8 mouse cellular contexts compared by ENCODE assay signal in the genomic region with DNA sequence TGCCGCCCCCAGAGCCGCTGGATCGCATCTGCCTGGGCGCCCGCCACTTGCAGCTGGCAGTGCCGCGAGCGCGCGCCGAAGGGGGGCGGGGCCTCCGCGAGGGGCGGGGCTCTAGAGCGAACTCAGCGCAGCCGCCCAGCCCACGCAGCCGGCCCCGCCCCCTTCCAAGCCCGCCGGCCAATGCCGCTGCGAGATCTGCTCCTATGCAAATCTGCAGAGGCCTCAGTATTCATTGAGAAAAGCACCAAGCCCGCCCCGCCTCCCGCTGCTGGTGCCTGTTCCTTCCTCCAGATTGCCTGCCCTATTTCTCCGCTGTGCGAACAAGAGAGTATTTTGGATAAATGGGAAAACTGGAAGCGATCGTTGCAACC. TPM values are rescaled to one million over a fixed set of nuclear protein-coding genes. Genes with fewer than 3 reads are reported as not detected.
DNase-seq lines count a peak whose midpoint lies in the region; ATAC-seq and TF ChIP-seq lines count a peak whose summit lies in the region.

A gene (minus strand): TSS at position 18 of the 371 bp plus-strand sequence.

- peaks cover 49% of the 10 kb centered on the region for H3K27me3 ChIP-seq in heart, embryonic 13.5 days (replicated peaks)
- H3K27me3 ChIP-seq in kidney, embryonic 16.5 days (ENCODE audit: insufficient read depth, low read length): peaks cover 26% of the 10 kb centered on the region
- H3K27me3 ChIP-seq in limb, embryonic 15.5 days: peaks cover 42% of the 10 kb centered on the region
- H3K27me3 ChIP-seq in midbrain, embryonic 16.5 days (ENCODE audit: control insufficient read depth, insufficient read depth, low read depth, low read length): no peaks in the 10 kb centered on the region; the same call in none of the 2 replicates

- H3K27ac ChIP-seq in embryonic fibroblast, embryonic 13.5 days (ENCODE audit: insufficient read depth, low read length): no peak within 1 kb of the TSS
- H3K27ac ChIP-seq in heart, embryonic 13.5 days (replicated peaks): no peak within 1 kb of the TSS
- H3K27ac ChIP-seq in kidney, embryonic 16.5 days (ENCODE audit: low read length): no peak within 1 kb of the TSS
- no peak within 1 kb of the TSS for H3K27ac ChIP-seq in limb, embryonic 15.5 days
- peak within 1 kb of the TSS; percentile 45; the same call in 1 of the 2 replicates for H3K27ac ChIP-seq in midbrain, embryonic 16.5 days (ENCODE audit: low read length)

- peak; percentile 94 for DNase-seq in brain, adult 2 months (ENCODE audit: low read depth, low spot score)
- DNase-seq in spleen, postnatal 36 days (ENCODE audit: low spot score in 2 of 2): peak; percentile 73

- WGBS in heart, embryonic 13.5 days: 2% methylated on average over 25 of the region's 32 CpGs
- WGBS in kidney, embryonic 16.5 days: 0% methylated on average over 27 of the region's 32 CpGs
- under 1% methylated on average over 30 of the region's 32 CpGs for WGBS in limb, embryonic 15.5 days
- WGBS in midbrain, embryonic 16.5 days: under 1% methylated on average over 25 of the region's 32 CpGs

- no peaks in the 10 kb centered on the region for H3K4me1 ChIP-seq in embryonic fibroblast, embryonic 13.5 days (ENCODE audit: control insufficient read depth, insufficient read depth, low read length)
- peaks cover 18% of the 10 kb centered on the region for H3K4me1 ChIP-seq in heart, embryonic 13.5 days
- H3K4me1 ChIP-seq in kidney, embryonic 16.5 days (ENCODE audit: insufficient read depth, low read length): peaks cover 14% of the 10 kb centered on the region
- H3K4me1 ChIP-seq in limb, embryonic 15.5 days: peaks cover 23% of the 10 kb centered on the region
- peaks cover 8% of the 10 kb centered on the region for H3K4me1 ChIP-seq in midbrain, embryonic 16.5 days (ENCODE audit: control insufficient read depth, insufficient read depth, low read length)

- peak within 1 kb of the TSS; percentile 33; the same call in 1 of the 2 replicates for H3K9ac ChIP-seq in heart, embryonic 13.5 days
- H3K9ac ChIP-seq in kidney, embryonic 16.5 days (replicated peaks; ENCODE audit: low read length): no peak within 1 kb of the TSS; the same call in 1 of the 2 replicates
- no peak within 1 kb of the TSS for H3K9ac ChIP-seq in limb, embryonic 15.5 days
- peak within 1 kb of the TSS; percentile 74 for H3K9ac ChIP-seq in midbrain, embryonic 16.5 days (ENCODE audit: low read depth, low read length)

- no peak for TF ChIP-seq POLR2A in embryonic fibroblast, embryonic 13.5 days (IDR thresholded peaks at IDR 0.05; ENCODE audit: low read depth, low read length)

- no peaks in the 10 kb centered on the region for H3K9me3 ChIP-seq in heart, embryonic 13.5 days
- no peaks in the 10 kb centered on the region for H3K9me3 ChIP-seq in kidney, embryonic 16.5 days (ENCODE audit: low read length)
- no peaks in the 10 kb centered on the region for H3K9me3 ChIP-seq in limb, embryonic 15.5 days
- no peaks in the 10 kb centered on the region for H3K9me3 ChIP-seq in midbrain, embryonic 16.5 days (replicated peaks; ENCODE audit: control insufficient read depth, low read length, poor library complexity, severe bottlenecking)

- peak within 1 kb of the TSS; percentile 87 for H3K4me2 ChIP-seq in heart, embryonic 13.5 days
- peak within 1 kb of the TSS; percentile 80 for H3K4me2 ChIP-seq in kidney, embryonic 16.5 days (replicated peaks; ENCODE audit: low read depth, low read length)
- peak within 1 kb of the TSS; percentile 77 for H3K4me2 ChIP-seq in limb, embryonic 15.5 days
- peak within 1 kb of the TSS; percentile 70 for H3K4me2 ChIP-seq in midbrain, embryonic 16.5 days (ENCODE audit: low read length)

- no peak for TF ChIP-seq CTCF in embryonic fibroblast, embryonic 13.5 days (IDR thresholded peaks at IDR 0.05; ENCODE audit: borderline replicate concordance, insufficient read depth, low read length)

- H3K4me3 ChIP-seq in embryonic fibroblast, embryonic 13.5 days (ENCODE audit: insufficient read depth, low read length): peak within 1 kb of the TSS; percentile 13
- H3K4me3 ChIP-seq in heart, embryonic 13.5 days: peak within 1 kb of the TSS; percentile 53
- H3K4me3 ChIP-seq in kidney, embryonic 16.5 days (ENCODE audit: low read length): peak within 1 kb of the TSS; percentile 50
- peak within 1 kb of the TSS; percentile 46 for H3K4me3 ChIP-seq in limb, embryonic 15.5 days
- H3K4me3 ChIP-seq in midbrain, embryonic 16.5 days (ENCODE audit: low read depth, low read length): peak within 1 kb of the TSS; percentile 71

- H3K36me3 ChIP-seq in heart, embryonic 13.5 days: no peaks in the 10 kb centered on the region
- no peaks in the 10 kb centered on the region for H3K36me3 ChIP-seq in kidney, embryonic 16.5 days (ENCODE audit: insufficient read depth, low read length)
- H3K36me3 ChIP-seq in limb, embryonic 15.5 days: no peaks in the 10 kb centered on the region
- H3K36me3 ChIP-seq in midbrain, embryonic 16.5 days (ENCODE audit: control insufficient read depth, insufficient read depth, low read length): no peaks in the 10 kb centered on the region

- ATAC-seq in heart, embryonic 13.5 days (ENCODE audit: extremely low read depth, insufficient number of reproducible peaks, low FRiP score, low TSS enrichment): peak; percentile 85; the same call in 1 of the 2 replicates
- ATAC-seq in kidney, embryonic 16.5 days (ENCODE audit: low FRiP score, low TSS enrichment): peak; percentile 96
- peak; percentile 81 for ATAC-seq in limb, embryonic 15.5 days (ENCODE audit: insufficient number of reproducible peaks, low FRiP score, low TSS enrichment, low read depth)
- ATAC-seq in midbrain, embryonic 16.5 days: peak; percentile 95
- no peak for ATAC-seq in erythroblast, adult 5-6 weeks (replicated peaks; ENCODE audit: low FRiP score, poor library complexity, severe bottlenecking)

RNA-seq across cellular contexts. Expression of the gene that starts here (rescaled TPM):
- 0.18 and 0.25 TPM in 2 replicates for polyA plus RNA-seq in embryonic fibroblast, embryonic 13.5 days (2011; ENCODE audit: insufficient read length, low read depth, missing spikeins)
- polyA plus RNA-seq in heart, embryonic 13.5 days (2015; fragmentation: Nextera tagmentation; extraction: Ambion mirVana): 0.44 and 0.51 TPM in 2 replicates
- 0.19 and 0.39 TPM in 2 replicates for polyA plus RNA-seq in kidney, embryonic 16.5 days (2015; fragmentation: Nextera tagmentation; extraction: Ambion mirVana)
- polyA plus RNA-seq in limb, embryonic 15.5 days (2015; fragmentation: Nextera tagmentation; extraction: Ambion mirVana): 0.43 and 0.50 TPM in 2 replicates
- polyA plus RNA-seq in midbrain, embryonic 16.5 days (2015; fragmentation: Nextera tagmentation; extraction: Ambion mirVana): 7.6 and 7.8 TPM in 2 replicates
- total RNA-seq in erythroblast, adult 5-6 weeks (2015; ENCODE audit: low replicate concordance): not detected in 2 replicates
- not detected in 2 replicates for total RNA-seq in erythroblast, adult 5-6 weeks (2017; ENCODE audit: low replicate concordance)

Comparison
In these comparisons a context has a peak if more than half of its experiments do, and no peak if none do; other contexts are left out.
1. Peak in ATAC-seq, H3K4me3 ChIP-seq, H3K9ac ChIP-seq and H3K4me2 ChIP-seq in heart, embryonic 13.5 days; RNA of the gene not detected or under 1 TPM.
2. Peak in ATAC-seq, H3K4me3 ChIP-seq and H3K4me2 ChIP-seq in kidney, embryonic 16.5 days; RNA of the gene not detected or under 1 TPM.
3. Peak in ATAC-seq, H3K4me3 ChIP-seq and H3K4me2 ChIP-seq in limb, embryonic 15.5 days; RNA of the gene not detected or under 1 TPM.
4. H3K4me3 ChIP-seq: peak in every context shown above with its lines; median percentile 71 in midbrain, embryonic 16.5 days; 53 in heart, embryonic 13.5 days; 50 in kidney, embryonic 16.5 days; 46 in limb, embryonic 15.5 days; 13 in embryonic fibroblast, embryonic 13.5 days.